Mouse (Mus musculus): ENCODE data around the gene Isca2. TPM values are rescaled to one million over a fixed set of nuclear protein-coding genes. Genes with fewer than 3 reads are reported as not detected.

The Isca2 gene
- total RNA-seq, 1 experiment from 2014 or later = 29.6 TPM

GRCm38 (mm10) chr12:84767510-84767909, 5.5 kb upstream of the Isca2 start:
- ATAC-seq (ENCODE audit: extremely low read depth, insufficient number of reproducible peaks, low FRiP score, poor library complexity, severe bottlenecking) = no peak

- no peak for ATAC-seq (ENCODE audit: extremely low read depth, insufficient number of reproducible peaks, low FRiP score, poor library complexity, severe bottlenecking)
Observed at GRCm38 (mm10) chr12:84769624-84770023, 3.4 kb upstream of the Isca2 start.

GRCm38 (mm10) chr12:84771981-84772520, 1.0 kb upstream of the Isca2 start:
- no peak for ATAC-seq (ENCODE audit: extremely low read depth, insufficient number of reproducible peaks, low FRiP score, poor library complexity, severe bottlenecking)

- no peak for ATAC-seq (ENCODE audit: extremely low read depth, insufficient number of reproducible peaks, low FRiP score, poor library complexity, severe bottlenecking)
Observed at GRCm38 (mm10) chr12:84773476-84773875, 425 bp downstream of the Isca2 start.

GRCm38 (mm10) chr12:84774376-84774775, 1.3 kb downstream of the Isca2 start:
- no peak for ATAC-seq (ENCODE audit: extremely low read depth, insufficient number of reproducible peaks, low FRiP score, poor library complexity, severe bottlenecking)

- no peak for ATAC-seq (ENCODE audit: extremely low read depth, insufficient number of reproducible peaks, low FRiP score, poor library complexity, severe bottlenecking)
Observed at GRCm38 (mm10) chr12:84776229-84776628, 3.2 kb downstream of the Isca2 start.

GRCm38 (mm10) chr12:84784604-84785381, 11.7 kb downstream of the Isca2 start:
- ATAC-seq (ENCODE audit: extremely low read depth, insufficient number of reproducible peaks, low FRiP score, poor library complexity, severe bottlenecking) = peak; percentile 58; the same call in 1 of the 2 replicates

- ATAC-seq (ENCODE audit: extremely low read depth, insufficient number of reproducible peaks, low FRiP score, poor library complexity, severe bottlenecking) = no peak
Observed at GRCm38 (mm10) chr12:84786091-84786490, 13.0 kb downstream of the Isca2 start.

GRCm38 (mm10) chr12:84790853-84791252, 17.8 kb downstream of the Isca2 start:
- ATAC-seq (ENCODE audit: extremely low read depth, insufficient number of reproducible peaks, low FRiP score, poor library complexity, severe bottlenecking) = no peak

- no peak for ATAC-seq (ENCODE audit: extremely low read depth, insufficient number of reproducible peaks, low FRiP score, poor library complexity, severe bottlenecking)
Observed at GRCm38 (mm10) chr12:84792629-84793028, 19.6 kb downstream of the Isca2 start.

GRCm38 (mm10) chr12:84794647-84795046, 21.6 kb downstream of the Isca2 start:
- no peak for ATAC-seq (ENCODE audit: extremely low read depth, insufficient number of reproducible peaks, low FRiP score, poor library complexity, severe bottlenecking)

- no peak for ATAC-seq (ENCODE audit: extremely low read depth, insufficient number of reproducible peaks, low FRiP score, poor library complexity, severe bottlenecking)
Observed at GRCm38 (mm10) chr12:84799086-84799485, 26.0 kb downstream of the Isca2 start.

GRCm38 (mm10) chr12:84800419-84800818, 27.4 kb downstream of the Isca2 start:
- no peak for ATAC-seq (ENCODE audit: extremely low read depth, insufficient number of reproducible peaks, low FRiP score, poor library complexity, severe bottlenecking)

GRCm38 (mm10) chr12:84801532-84802110, 28.6 kb downstream of the Isca2 start:
- no peak for ATAC-seq (ENCODE audit: extremely low read depth, insufficient number of reproducible peaks, low FRiP score, poor library complexity, severe bottlenecking)

- no peak for ATAC-seq (ENCODE audit: extremely low read depth, insufficient number of reproducible peaks, low FRiP score, poor library complexity, severe bottlenecking)
Observed at GRCm38 (mm10) chr12:84802625-84803024, 29.6 kb downstream of the Isca2 start.

GRCm38 (mm10) chr12:84805228-84805842, 32.3 kb downstream of the Isca2 start:
- ATAC-seq (ENCODE audit: extremely low read depth, insufficient number of reproducible peaks, low FRiP score, poor library complexity, severe bottlenecking) = no peak

GRCm38 (mm10) chr12:84806010-84806409, 33.0 kb downstream of the Isca2 start:
- no peak for ATAC-seq (ENCODE audit: extremely low read depth, insufficient number of reproducible peaks, low FRiP score, poor library complexity, severe bottlenecking)

- no peak for ATAC-seq (ENCODE audit: extremely low read depth, insufficient number of reproducible peaks, low FRiP score, poor library complexity, severe bottlenecking)
Observed at GRCm38 (mm10) chr12:84806726-84807125, 33.7 kb downstream of the Isca2 start.

GRCm38 (mm10) chr12:84807351-84807750, 34.3 kb downstream of the Isca2 start:
- no peak for ATAC-seq (ENCODE audit: extremely low read depth, insufficient number of reproducible peaks, low FRiP score, poor library complexity, severe bottlenecking)

GRCm38 (mm10) chr12:84809033-84809432, 36.0 kb downstream of the Isca2 start:
- ATAC-seq (ENCODE audit: extremely low read depth, insufficient number of reproducible peaks, low FRiP score, poor library complexity, severe bottlenecking) = peak; percentile 2; the same call in 1 of the 2 replicates
